Mouse (Mus musculus) hindbrain, embryonic 12.5 days (tissue): Measurements from ENCODE around the gene Sirt4. TPM values are rescaled to one million over a fixed set of nuclear protein-coding genes. Genes with fewer than 3 reads are reported as not detected.
A peak's percentile ranks its signal among the peaks of the same experiment; 100 is the strongest.
"Not testable (repeated sequence)": the region's sequence is repeated elsewhere in the genome, so short reads cannot be mapped to it uniquely, and the experiment has no call there.

Source experiments
- ATAC-seq: fragments of 200-750 bp; cut with Nextera tagmentation; 2 replicates; pipeline ENCODE4 v1.8.0; 2017; ENCODE audit warnings: moderate TSS enrichment; ENCODE audit not compliant: low FRiP score
- H3K27ac ChIP-seq: fragments of 300-500 bp; sonication (generic); 2 replicates; pipeline ENCODE4 v1.5.1; 2016; ENCODE audit warnings: mild to moderate bottlenecking
- H3K27me3 ChIP-seq: fragments of 300-500 bp; sonication (generic); 2 replicates; pipeline ENCODE4 v1.6.1; 2016; ENCODE audit warnings: mild to moderate bottlenecking
- H3K36me3 ChIP-seq: fragments of 300-500 bp; sonication (generic); 2 replicates; pipeline ENCODE4 v1.6.1; 2016; ENCODE audit warnings: mild to moderate bottlenecking
- H3K4me1 ChIP-seq: fragments of 300-500 bp; sonication (generic); 2 replicates; pipeline ENCODE4 v1.6.1; 2016
- H3K4me2 ChIP-seq: fragments of 300-500 bp; sonication (generic); replicated peaks from 2 replicates; pipeline ENCODE4 v1.6.1; 2016; ENCODE audit warnings: mild to moderate bottlenecking
- H3K4me3 ChIP-seq: fragments of 300-500 bp; sonication (generic); 2 replicates; pipeline ENCODE4 v1.5.1; 2016; ENCODE audit warnings: mild to moderate bottlenecking
- H3K9ac ChIP-seq: fragments of 300-500 bp; sonication (generic); 2 replicates; pipeline ENCODE4 v1.6.1; 2016; ENCODE audit warnings: mild to moderate bottlenecking, moderate library complexity
- H3K9me3 ChIP-seq: fragments of 300-500 bp; sonication (generic); replicated peaks from 2 replicates; pipeline ENCODE4 v1.6.1; 2016; ENCODE audit warnings: mild to moderate bottlenecking
- whole genome bisulfite sequencing: fragments of 180-500 bp; shearing (Covaris S2); methylation state at CpG from one replicate; pipeline ENCODE4 v1.1.7; 2016; 5-methylcytosine and 5-hydroxymethylcytosine counted together
- polyA plus RNA-seq: library from polyadenylated mRNA; unstranded; fragments of >200 nt; fragmentation: Nextera tagmentation; extraction: Ambion mirVana; gene quantifications from 2 replicates; pipeline ENCODE4 v1.2.1, GENCODE M21; 2016

Gene Sirt4
- polyA plus RNA-seq, 1 experiment from 2014 or later = 24.7 TPM

- 56% methylated on average over 9 of the region's 9 CpGs for WGBS
- no peak for ATAC-seq
Observed at GRCm38 (mm10) chr5:115498307-115499240, 14.0 kb upstream of the Sirt4 start.

GRCm38 (mm10) chr5:115497033-115497432, 12.5 kb upstream of the Sirt4 start:
- H3K27me3 ChIP-seq = no peaks in the 10 kb centered on the region; the same call in 1 of the 2 replicates
- peaks cover 3% of the 10 kb centered on the region for H3K4me1 ChIP-seq
- H3K4me2 ChIP-seq = no peak overlapping the region
- H3K4me3 ChIP-seq = no peak overlapping the region
- H3K9ac ChIP-seq = no peak overlapping the region
- ATAC-seq = no peak
- no peaks in the 10 kb centered on the region for H3K36me3 ChIP-seq
- H3K9me3 ChIP-seq = no peaks in the 10 kb centered on the region
- WGBS = 75% methylated on average over 7 of the region's 7 CpGs
- H3K27ac ChIP-seq = no peak overlapping the region

More at GRCm38 (mm10) chr5:115498307-115499240, 14.0 kb upstream of the Sirt4 start:
- H3K27me3 ChIP-seq = no peaks in the 10 kb centered on the region; the same call in 1 of the 2 replicates
- H3K4me1 ChIP-seq = peaks cover 4% of the 10 kb centered on the region
- no peak overlapping the region for H3K4me3 ChIP-seq
- H3K9ac ChIP-seq = no peak overlapping the region
- no peak overlapping the region for H3K4me2 ChIP-seq
- no peaks in the 10 kb centered on the region for H3K36me3 ChIP-seq
- H3K9me3 ChIP-seq = no peaks in the 10 kb centered on the region
- H3K27ac ChIP-seq = no peak overlapping the region

DNA sequence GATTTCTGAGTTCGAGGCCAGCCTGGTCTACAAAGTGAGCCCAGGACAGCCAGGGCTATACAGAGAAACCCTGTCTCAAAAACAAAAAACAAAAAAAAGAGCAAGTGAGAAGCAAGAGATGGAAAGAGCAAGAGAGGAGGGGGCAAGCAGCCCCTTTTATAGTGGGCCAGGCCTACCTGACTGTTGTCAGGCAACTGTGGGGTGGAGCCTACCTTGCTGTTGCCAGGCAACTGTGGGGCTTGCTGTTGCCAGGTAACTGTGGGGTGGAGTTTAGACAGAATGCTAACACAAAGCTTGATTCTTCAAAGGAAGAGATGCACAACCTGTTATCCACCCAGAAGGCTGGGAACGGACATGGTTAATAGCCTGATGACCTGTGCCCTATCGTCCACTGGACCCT, 11.1 kb upstream of the Sirt4 start:
- peaks cover 16% of the 10 kb centered on the region for H3K4me1 ChIP-seq
- ATAC-seq, H3K4me2 ChIP-seq, H3K36me3 ChIP-seq, H3K27ac ChIP-seq, H3K4me3 ChIP-seq, H3K9me3 ChIP-seq, H3K27me3 ChIP-seq, H3K9ac ChIP-seq: not testable (repeated sequence)
- 79% methylated on average over 3 of the region's 3 CpGs for WGBS

DNA sequence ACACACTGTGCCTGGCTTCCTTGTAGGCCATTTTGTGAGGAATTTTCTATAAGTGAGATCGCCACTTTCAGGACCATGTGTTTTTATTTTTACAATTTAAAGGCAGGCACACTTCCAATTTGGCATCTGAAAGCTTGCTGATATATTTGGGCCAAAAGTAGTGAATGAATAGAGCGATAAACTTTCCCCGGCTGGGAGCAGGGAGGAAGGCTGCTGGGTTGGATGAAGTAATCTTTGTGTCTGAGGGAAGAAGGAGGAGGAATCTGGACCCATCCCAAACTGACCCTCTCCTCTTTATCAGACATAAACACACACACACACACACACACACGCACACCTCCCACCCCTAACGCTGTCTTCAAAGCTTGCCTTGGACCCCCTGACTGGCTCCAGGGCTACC, 8.9 kb upstream of the Sirt4 start:
- Histone ChIP-seq H3K4me1 (peaks cover 20% of the 10 kb centered on the region), H3K27me3 (no peaks in the 10 kb centered on the region; the same call in 1 of the 2 replicates), H3K27ac (peak overlapping the region; percentile 46; the same call in 1 of the 2 replicates), H3K4me2 (no peak overlapping the region), H3K4me3 (no peak overlapping the region), H3K9ac (0 out of 2 replicates have a peak overlapping the region, but pooled peaks have one; percentile 23), H3K36me3 (no peaks in the 10 kb centered on the region), H3K9me3 (no peaks in the 10 kb centered on the region)
- WGBS = 71% methylated on average over 5 of the region's 5 CpGs
- ATAC-seq = no peak

GRCm38 (mm10) chr5:115492711-115493335, 8.3 kb upstream of the Sirt4 start:
- Histone ChIP-seq H3K4me2 (no peak overlapping the region), H3K36me3 (no peaks in the 10 kb centered on the region), H3K9me3 (no peaks in the 10 kb centered on the region), H3K9ac (no peak overlapping the region), H3K27ac (no peak overlapping the region), H3K4me1 (peaks cover 20% of the 10 kb centered on the region), H3K4me3 (no peak overlapping the region), H3K27me3 (no peaks in the 10 kb centered on the region; the same call in 1 of the 2 replicates)
- ATAC-seq = no peak
- WGBS = 78% methylated on average over 6 of the region's 6 CpGs

GRCm38 (mm10) chr5:115491771-115492322, 7.3 kb upstream of the Sirt4 start:
- 0 out of 2 replicates have a peak overlapping the region, but pooled peaks have one; percentile 20 for H3K9ac ChIP-seq
- no peaks in the 10 kb centered on the region; the same call in 1 of the 2 replicates for H3K27me3 ChIP-seq
- WGBS = 5% methylated on average over 28 of the region's 28 CpGs
- H3K36me3 ChIP-seq = no peaks in the 10 kb centered on the region
- peaks cover 20% of the 10 kb centered on the region for H3K4me1 ChIP-seq
- H3K4me2 ChIP-seq = peak overlapping the region; percentile 54
- H3K4me3 ChIP-seq = peak overlapping the region; percentile 20
- 0 out of 2 replicates have a peak overlapping the region, but pooled peaks have one; percentile 17 for H3K27ac ChIP-seq
- no peaks in the 10 kb centered on the region for H3K9me3 ChIP-seq
- ATAC-seq = no peak

DNA sequence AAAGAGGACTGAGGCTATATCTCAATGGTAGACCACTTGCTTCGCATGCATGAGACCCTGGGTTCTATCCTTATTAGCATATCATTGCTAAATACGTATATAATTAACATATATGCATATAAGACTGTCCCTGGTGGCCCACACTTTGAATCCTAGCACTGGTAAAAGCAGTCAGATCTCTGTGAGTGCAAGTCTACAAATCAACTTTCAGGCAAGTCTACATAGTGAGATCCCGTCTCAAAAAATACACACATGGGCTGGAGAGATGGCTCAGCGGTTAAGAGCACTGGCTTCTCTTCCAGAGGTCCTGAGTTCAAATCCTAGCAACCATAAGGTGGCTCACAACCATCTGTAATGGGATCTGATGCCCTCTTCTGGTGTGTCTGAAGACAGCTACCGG, 6.6 kb upstream of the Sirt4 start:
- no peaks in the 10 kb centered on the region for H3K36me3 ChIP-seq
- H3K27me3 ChIP-seq = no peaks in the 10 kb centered on the region; the same call in 1 of the 2 replicates
- no peak for ATAC-seq
- no peaks in the 10 kb centered on the region for H3K9me3 ChIP-seq
- H3K4me3 ChIP-seq = no peak overlapping the region
- peaks cover 20% of the 10 kb centered on the region for H3K4me1 ChIP-seq
- H3K27ac ChIP-seq = no peak overlapping the region
- no peak overlapping the region for H3K9ac ChIP-seq
- peak overlapping the region; percentile 71; the same call in 1 of the 2 replicates for H3K4me2 ChIP-seq
- WGBS = 36% methylated on average over 5 of the region's 5 CpGs

- WGBS = 14% methylated on average over 8 of the region's 8 CpGs
- Histone ChIP-seq H3K9ac (no peak overlapping the region), H3K27me3 (peaks cover 3% of the 10 kb centered on the region; the same call in 1 of the 2 replicates), H3K36me3 (no peaks in the 10 kb centered on the region), H3K4me2 (peak overlapping the region; percentile 71; the same call in 1 of the 2 replicates), H3K4me1 (peaks cover 20% of the 10 kb centered on the region), H3K4me3 (no peak overlapping the region), H3K9me3 (no peaks in the 10 kb centered on the region), H3K27ac (peak overlapping the region; percentile 58; the same call in 1 of the 2 replicates)
- no peak for ATAC-seq
Observed at GRCm38 (mm10) chr5:115490638-115491000, 6.1 kb upstream of the Sirt4 start.

- Histone ChIP-seq H3K36me3 (no peaks in the 10 kb centered on the region), H3K4me3 (peak overlapping the region; percentile 34), H3K9ac (peak overlapping the region; percentile 85), H3K27me3 (peaks cover 3% of the 10 kb centered on the region; the same call in 1 of the 2 replicates), H3K27ac (peak overlapping the region; percentile 100), H3K4me2 (peak overlapping the region; percentile 71), H3K4me1 (peaks cover 20% of the 10 kb centered on the region), H3K9me3 (no peaks in the 10 kb centered on the region)
- peak; percentile 84 for ATAC-seq
- WGBS = under 1% methylated on average over 50 of the region's 50 CpGs
Observed at GRCm38 (mm10) chr5:115489699-115490637, 5.4 kb upstream of the Sirt4 start.

- no peaks in the 10 kb centered on the region for H3K36me3 ChIP-seq
- H3K9me3 ChIP-seq = no peaks in the 10 kb centered on the region
- H3K4me2 ChIP-seq = peak overlapping the region; percentile 71
- 1% methylated on average over 39 of the region's 39 CpGs for WGBS
- peaks cover 25% of the 10 kb centered on the region for H3K4me1 ChIP-seq
- peak overlapping the region; percentile 100 for H3K27ac ChIP-seq
- H3K9ac ChIP-seq = peak overlapping the region; percentile 85
- peak; percentile 78 for ATAC-seq
- peaks cover 3% of the 10 kb centered on the region; the same call in 1 of the 2 replicates for H3K27me3 ChIP-seq
- H3K4me3 ChIP-seq = peak overlapping the region; percentile 34
Observed at GRCm38 (mm10) chr5:115488841-115489698, 4.5 kb upstream of the Sirt4 start.
